Mouse (Mus musculus) cerebellum, postnatal 36 days (tissue): ENCODE measurements around the gene Dmtf1.
A peak's percentile ranks its signal among the peaks of the same experiment; 100 is the strongest.

ENCODE experiments used
- DNase-seq, 2 experiments: peaks; one replicate each; pipeline ENCODE4 v3.0.0; 2021 to 2022; ENCODE audit warnings: mixed read lengths in 2 of 2

Gene Dmtf1

DNA sequence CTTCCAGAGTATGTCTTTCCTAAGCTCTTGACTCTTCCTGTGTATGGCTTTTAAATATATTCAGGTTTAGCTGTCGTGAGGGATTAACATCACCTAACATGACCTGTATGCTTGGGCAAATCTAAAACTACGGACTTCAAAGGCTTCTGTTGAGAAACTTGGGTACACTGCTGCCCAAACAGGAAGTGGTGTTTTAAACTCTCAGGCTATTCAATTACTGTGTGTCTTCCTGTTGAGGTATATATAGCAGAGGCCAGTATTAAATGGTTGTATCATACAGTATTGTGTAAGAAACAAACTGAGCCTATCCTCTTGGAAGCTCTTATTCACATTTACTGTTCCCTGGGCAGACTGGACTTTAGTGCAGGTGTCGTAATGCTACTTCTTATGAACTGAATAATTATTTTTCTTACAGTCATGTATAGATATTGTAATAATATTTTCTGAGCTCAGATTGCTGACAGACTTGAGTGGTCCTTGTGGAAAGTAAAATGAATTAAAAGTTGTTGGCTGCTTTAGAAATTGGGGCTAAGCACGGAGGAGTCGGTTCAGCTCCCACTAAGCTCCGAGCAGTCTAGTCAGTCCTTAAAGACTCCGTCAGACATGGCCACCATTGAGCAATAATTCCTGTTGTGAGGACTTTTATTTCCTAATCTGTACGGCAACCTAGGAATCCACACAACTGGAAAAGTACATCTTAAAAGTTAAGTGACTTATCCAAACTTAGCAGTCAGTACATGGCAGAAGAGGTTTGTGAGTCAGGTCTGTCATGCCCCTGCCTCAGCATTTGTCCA is 54.1 kb downstream of the Dmtf1 start:
- DNase-seq: no peak

DNA sequence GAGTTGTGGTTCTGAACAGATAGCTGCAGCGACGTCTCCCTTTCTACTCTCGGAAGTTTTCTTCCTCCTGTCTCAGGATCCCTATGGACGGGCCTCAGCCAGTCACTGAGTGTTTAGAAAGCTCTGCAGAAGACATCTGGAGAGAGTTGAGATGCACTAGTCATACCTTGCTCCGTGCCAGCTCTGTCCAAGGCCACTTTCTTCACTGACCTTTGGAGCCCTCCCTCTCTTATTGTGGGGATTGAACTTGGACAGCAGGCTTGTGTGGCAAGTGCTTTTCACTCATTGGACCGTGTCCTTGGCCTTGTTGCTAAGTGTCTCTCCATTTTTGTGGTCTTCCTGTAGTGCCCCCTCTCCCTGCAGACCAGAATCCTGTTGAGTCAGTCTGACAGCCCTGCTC is 54.8 kb downstream of the Dmtf1 start:
- DNase-seq: no peak

DNA sequence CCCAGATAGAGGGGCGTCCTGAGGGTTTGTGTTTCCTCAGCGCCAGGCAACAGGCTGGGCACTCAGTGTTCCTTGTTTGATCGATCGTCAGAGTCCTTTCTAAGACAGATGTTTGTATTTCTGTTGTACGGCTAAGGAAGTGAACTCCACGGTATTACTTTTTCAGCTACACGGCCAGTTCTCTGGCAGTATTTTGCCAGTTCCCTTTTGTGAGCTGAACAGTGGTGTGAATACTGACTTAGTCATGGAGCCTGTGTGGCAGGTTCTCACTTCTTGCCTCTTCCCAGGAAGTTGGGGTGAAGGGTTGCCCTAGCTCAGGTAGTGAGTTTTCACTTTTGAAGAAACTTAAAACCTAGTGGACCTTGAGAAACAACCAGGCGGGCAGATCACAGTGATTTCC is 57.6 kb downstream of the Dmtf1 start:
- DNase-seq: no peak

DNA sequence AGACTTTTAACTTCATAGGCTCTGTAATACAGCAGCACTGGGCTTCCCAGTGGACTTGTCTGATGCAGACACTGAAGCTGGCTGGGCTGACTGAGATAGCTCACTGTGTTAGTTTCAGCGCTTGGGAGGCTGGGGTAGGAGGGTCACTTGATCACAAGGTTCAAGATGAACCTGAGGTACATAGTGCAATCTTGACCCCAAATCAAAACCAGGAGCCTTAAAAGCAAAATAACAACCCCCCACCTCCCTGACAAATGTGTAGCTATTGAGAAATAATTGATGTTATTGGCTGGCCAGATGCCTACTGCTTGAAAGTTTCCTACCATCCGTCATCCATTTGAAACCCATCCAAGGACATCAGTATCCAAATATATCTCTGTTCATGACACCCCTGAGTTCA is 58.9 kb downstream of the Dmtf1 start:
- DNase-seq: no peak

DNA sequence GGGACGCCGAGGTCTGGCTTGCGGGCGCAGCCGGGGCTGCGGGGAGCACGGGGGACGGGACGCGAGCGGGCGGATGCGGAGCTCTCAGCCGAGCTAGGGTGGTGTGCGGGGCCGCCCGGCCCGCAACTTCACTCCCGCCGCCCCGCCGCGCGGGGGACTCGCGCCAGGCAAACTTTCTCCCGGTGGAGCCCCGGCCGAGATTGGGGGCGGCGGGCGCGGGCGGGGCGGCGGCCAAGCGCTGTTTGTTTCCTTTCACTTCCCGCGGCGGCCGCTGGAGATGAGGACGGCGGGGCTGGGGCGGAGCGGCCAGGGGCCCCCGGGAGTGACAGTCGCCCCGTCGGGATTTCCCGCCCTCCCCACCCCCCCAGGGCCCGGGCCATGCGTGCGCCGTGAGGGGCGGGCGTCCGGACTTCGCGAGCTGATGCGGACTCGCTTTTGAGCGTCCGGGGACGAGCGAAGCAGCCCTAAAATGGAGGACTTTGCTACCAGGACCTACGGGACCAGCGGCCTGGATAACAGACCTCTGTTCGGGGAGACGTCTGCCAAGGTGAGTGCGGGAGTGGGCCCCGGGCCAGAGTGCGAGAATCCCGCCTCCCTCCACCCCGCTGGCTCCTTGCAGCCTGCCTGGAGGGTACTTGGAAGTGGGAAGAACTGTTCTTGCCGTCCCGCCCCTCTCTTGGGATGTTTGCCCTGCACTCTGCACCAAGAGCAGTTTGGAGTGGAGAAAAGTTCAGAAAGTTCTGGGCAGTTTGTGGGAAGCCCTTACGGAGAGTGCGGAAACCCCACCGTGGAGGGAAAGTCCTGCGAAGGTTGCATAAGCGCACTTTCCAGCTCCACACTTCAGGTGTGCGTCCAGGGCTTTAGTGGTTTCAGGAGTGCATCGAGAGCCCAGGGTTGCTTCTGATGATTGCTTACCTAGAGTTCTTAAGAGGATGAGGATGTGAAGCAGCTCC is 60.5 kb downstream of the Dmtf1 start:
- peak; percentile 57 to 66 for DNase-seq

DNA sequence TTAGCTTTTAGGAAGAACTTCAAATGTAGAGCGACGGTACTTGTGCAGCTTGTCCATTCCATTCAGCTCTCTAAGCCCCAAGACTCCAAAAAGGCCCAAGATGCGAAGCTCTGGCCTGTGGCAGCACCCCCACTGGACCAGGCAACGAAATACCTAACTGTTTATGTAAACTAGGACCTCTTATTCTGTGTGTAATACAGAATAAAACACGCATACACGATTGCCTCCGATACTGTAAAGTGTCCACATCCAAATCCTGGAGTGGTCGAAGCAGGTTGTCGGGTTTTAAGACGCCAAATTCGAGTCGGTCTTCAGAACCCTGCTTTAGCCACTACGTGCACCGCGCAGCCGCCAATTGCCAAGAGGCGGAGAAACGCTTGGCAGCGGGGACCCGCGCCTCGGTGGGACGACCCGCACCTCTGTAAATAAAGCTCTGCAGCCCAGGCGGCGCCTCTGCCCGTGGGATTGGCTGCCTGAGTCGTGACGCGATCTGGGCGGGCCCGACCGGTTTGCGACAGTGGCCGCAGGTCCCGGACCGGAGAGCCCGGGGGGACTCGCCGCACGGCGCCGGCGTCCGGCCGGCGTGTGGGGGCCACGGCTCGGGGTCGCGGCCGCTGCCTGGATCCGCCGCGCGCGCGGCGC is 61.2 kb downstream of the Dmtf1 start, which contains the start of gene Tmem243:
TSS of gene Tmem243 (plus strand) at position 462 of the 642 bp plus-strand sequence.
- peak; percentile 88 to 89 for DNase-seq

DNA sequence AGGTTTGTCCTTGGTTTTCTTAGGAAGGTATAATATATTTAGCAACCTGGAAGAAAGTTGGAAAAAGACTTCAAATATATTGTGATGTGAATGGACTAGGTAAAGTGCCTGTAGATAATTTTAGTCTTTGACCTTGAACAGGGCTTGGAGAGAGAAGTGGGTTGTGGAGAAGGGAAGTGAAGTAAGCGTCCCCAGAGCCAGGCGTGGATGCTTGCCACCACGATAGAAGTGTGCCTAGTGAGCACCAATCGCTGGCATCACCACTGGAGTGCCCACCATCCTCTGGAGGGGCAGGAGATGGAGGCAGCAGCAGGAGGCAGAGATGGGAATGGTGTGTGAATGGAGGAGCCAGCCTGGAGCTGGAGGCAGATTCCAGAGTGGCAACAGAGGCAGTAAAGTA is 68.1 kb downstream of the Dmtf1 start:
- no peak for DNase-seq

DNA sequence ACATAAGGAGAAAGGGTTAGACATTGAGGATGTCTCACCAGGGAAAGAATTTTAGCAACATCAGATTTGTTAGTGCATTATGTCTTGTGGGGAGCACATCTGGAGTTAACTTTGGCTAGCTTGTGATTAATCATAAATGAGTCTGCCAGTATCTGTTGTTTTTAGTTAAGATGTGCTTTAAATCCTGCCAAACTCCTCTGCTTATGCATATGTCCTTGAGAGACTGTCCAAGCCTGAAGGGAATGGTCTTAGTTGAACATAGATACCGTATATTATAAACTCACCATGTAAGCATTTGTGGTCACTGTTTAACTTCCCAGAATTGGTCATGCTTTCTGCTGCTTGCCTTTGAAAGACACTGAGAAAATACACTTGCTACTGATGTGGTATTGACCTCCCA is 68.9 kb downstream of the Dmtf1 start:
- no peak for DNase-seq

DNA sequence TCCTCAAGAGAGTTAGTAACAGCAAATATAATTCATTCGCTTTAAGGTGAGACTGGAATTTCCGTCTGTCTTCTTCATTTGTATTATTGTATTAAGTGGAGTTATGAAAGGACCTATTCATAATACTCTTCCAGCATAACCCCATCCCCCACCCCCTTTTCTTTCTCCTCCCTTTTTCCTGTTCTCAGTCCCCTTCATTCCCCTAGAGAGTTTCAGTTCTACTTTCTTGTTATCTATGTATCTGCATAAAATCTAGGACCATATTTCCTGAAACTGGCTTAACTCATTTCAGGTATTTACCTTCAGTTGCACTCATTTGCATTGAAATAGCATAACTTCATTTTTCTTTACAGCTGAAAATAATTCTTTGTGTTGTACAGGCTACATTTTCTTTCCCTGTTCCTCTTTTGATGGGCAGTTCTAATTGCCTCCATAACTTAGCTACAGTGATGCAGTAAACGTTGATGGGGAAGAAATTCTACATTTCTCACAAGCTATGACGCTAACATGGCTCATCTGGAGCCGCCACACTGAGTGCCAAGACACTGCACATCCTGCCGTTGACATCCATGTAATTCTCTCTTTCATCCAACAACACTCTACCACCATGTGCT is 71.0 kb downstream of the Dmtf1 start:
- DNase-seq: no peak

DNA sequence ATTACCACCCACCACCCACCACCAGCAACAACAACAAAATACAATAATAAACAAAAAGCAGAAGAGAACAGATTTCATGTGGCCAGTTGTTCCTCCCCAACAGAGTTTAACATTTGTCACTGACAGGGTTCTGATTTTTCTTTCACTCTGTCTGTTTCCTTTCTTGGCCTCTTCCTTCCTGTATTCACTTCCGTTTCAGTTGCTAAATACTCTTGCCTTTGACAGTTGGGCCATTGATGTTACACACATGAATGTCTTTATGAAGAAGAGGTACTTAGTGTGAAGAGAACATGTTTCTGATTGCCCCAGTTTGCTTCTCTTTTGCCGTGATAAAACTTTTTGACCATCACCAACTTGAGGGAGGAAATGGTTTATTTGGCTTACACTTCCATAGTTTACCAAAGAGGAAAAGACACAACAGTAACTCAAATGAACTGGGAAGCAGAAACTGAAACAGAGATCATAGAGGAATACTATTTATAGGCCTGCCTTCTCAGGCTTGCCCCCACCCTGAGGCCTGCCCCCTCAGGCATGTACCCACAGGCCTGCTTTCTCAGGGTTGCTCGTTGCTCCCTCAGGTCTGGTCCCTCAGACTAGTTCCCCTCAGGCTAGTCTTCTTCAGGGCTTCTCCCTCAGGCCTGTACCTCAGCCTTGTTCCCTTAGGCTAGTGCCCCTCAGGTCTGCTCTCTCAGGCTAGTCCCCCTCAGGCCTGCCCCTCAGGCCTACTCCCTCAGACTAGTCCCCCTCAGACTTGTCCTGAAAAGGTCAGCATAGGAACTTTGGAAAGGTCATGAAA is 74.5 kb downstream of the Dmtf1 start:
- no peak for DNase-seq

DNA sequence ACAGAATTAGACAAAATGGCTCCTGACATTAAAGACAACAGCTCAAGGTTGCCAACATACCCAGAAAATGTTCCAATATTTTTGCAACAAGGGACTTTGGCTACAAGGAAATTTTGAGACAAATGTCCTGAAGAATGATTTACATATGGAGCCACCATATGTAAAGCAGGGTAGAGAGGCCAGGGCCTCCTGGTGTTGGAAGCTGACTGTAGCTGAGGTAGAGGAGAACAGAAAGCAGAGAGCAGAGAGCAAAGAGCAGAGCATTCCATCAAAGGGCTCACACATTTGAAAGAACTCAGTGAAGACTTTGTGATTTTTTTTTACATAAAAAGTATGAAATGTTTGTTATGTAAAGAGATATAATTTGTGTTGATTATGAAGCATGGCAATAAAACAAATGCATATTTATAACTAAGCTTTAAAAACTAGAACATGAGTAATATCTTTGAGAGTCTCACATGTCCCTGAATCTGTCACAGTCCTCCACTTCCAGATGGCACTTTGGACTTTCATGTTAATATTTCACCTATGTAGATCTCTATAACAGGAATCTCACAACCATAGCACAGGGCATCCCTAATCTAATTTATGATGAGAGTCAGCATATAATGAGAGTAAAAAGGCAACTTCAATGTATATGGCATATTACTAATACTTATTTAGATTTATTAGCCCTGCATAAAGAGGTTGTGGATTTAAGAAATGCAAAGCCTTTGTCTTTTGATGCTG is 81.6 kb downstream of the Dmtf1 start:
- no peak for DNase-seq

DNA sequence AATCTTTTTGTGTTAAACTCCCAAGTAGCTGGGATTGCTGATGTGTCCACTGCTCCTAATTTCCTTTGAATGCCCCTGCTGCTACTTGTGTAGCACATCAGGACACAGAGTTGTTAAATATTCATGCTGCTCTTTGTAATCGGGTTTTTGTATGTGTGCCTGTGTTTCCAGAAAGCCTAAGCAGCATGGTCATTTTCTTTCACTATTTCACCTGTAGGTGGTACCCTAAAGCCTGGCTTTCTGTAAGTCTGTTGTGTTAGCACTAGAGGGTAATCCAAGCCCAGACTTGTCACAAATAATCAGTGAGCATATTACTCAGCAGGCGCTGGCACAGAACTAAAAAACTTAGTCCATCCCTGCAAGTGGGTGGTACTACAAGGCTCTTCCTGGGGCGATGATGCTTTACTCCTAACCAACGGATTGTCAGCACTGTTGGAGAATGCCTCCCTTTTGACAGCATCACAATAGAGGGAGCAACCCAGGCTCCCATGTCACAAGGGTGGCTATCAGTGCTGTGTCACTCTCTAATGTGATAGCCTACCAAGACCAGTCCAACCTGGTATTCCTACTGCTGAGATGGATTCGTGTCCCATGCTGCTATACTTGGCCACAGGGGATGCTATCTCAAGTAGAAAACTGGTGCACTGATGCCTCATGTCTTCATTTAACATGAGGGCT is 88.3 kb downstream of the Dmtf1 start:
- DNase-seq: no peak

DNA sequence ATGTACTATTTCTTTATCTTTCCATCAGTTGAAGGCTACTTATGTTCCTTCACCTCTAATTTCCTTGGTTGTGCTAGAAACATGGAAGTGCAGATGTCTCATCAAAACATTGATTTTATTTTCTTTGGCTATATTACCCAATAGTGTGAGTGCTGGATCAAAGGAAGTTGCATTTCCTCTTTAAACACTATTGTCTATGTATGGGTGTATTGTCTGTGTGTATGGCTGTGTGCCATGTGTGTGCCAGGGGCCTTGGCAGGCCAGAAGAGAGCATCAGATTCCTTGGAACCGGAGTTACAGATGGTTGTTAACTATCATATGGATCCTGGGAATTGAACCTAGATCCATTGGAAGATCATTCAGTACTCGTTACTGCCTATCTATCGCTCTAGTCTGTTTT is 90.2 kb downstream of the Dmtf1 start:
- no peak for DNase-seq

DNA sequence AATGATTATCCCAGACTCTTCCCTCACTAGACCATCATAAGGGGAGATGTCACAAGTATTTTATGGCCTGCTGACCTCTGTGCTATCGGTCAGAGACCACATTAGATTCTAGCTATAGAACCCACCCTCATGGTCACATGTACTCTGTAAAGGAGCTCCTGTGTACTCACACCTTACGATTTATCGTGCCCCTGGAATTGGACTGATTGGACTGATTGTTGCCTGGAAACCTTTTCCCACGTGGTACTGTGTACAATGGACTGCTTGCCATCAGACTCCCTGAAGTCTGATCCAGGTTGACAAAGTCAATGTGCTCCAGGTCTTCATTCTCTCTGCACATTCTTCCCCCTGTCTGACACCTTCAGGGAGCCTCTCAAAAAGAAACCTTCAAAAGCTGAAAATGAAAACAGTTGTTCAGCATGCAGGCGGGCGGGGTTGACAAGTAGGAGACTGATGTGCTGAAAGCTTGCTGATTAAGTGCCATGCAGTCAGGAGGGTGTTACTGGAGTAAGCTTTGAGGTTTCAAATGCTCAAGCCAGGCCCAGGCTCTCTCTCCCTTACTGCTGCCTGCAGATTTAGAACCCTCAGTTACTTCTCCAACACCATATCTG is 91.9 kb downstream of the Dmtf1 start:
- DNase-seq: no peak

DNA sequence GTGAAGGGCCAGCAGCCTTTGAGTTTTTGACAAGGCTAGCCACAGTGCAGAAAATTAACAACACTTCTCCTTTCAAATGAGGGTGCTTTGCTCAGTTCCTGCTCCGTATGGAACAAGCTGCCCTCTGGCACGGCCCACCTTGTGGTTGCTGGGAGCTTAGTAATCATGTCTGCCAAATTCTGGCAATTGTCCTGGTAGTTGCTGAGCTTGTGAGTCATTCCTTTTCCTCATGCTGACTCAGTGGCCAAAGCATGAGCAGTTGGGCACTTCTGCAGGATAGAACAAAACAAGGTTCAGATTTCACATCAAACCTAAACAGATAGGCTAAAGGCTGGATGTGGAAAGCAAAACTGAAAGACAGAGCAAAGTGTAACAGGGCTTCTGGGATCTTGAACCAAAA is 92.7 kb downstream of the Dmtf1 start:
- DNase-seq: peak; percentile 69 to 71
